Mouse (Mus musculus) neural tube, embryonic 10.5 days (tissue): ENCODE data around the gene Pde2a.

Experiments
- DNase-seq: peaks from one replicate; pipeline ENCODE4 v3.0.0-alpha.2; 2017; ENCODE audit warnings: low spot score; ENCODE audit errors: extremely low spot score

Gene Pde2a

DNA sequence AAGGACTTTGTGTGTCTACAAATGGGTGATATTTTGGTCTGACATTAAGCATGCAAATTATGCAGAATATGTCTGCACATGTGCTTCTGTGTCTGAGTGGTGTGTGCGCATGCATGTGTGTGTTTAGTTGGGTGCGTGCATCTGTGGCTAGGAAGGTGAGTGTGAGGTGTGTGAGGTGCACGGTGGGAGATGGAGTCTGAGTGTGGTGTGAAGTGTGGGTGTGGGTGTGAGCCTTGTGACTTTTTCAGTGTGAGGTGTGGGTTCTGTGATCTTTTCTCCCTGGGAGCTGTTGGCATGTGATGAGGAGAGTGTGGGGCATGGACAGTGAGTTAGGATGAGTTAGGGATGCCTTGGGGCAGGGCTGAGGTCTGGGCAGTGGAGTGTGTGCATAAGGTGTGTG is 31.8 kb downstream of the Pde2a start:
- DNase-seq: no peak

GRCm38 (mm10) chr7:101453725-101454124 is 32.2 kb downstream of the Pde2a start:
- no peak for DNase-seq

GRCm38 (mm10) chr7:101454479-101454878 is 33.0 kb downstream of the Pde2a start:
- DNase-seq: no peak

DNA sequence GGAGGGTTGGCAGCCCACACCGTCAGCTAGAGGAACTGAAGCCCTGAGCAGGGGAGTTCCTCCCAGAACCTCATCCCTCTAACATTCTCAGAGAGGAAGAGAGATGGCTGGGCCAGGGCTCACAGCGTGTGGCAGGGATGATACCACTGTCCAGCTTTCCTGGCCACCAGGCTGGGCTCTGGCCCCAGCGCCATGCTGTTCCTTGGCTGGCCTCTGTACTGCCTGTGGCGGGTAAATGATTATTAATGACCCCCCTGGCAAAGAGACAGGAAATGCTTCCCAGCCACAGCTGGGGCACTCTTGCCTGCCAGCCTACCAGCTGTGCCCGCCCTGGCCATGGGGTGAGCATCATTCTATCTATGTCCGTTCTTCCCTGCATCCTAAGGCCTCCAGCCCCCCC is 33.6 kb downstream of the Pde2a start:
- no peak for DNase-seq

DNA sequence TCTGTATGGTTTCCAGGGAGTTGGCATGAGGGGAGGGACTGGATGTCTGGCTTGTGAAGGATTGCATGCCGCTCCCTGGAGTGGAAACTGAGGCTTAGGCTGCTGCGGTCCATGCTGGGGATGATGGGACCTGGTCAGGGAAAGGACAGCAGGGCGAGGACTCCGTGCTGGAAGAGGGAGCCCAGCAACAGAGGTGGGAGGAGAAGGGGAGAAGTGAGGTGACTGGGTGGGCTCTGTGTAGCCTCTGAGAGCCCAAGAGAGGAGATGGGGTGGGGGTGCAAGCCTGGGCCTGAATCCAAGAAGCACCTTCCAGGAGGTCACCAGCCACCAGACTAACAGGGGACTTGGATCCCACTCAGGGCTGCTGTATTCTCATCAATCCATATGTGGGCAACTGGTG is 34.8 kb downstream of the Pde2a start:
- no peak for DNase-seq

- DNase-seq: no peak
Observed at GRCm38 (mm10) chr7:101456789-101457188, 35.3 kb downstream of the Pde2a start.

DNA sequence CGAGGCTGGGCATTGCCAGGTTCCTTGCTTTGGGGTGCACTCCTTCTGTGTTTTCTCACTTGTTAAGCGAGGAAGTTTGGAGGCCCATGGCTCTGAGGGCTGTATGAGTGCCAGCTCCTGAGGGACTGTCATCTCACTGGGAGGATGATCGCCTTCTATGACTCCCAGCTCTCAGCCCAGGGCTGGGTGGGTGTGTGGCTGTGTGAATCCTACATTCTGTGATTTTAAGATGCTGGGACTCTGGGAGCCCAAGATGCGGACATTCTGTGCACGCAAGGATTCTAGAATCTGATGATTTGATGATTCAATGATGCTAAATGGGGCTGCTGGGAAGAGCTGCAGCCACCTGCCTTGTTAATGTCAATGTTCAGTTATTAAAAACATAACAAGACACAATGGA is 35.8 kb downstream of the Pde2a start:
- no peak for DNase-seq

GRCm38 (mm10) chr7:101457801-101458200 is 36.3 kb downstream of the Pde2a start:
- DNase-seq: no peak

DNA sequence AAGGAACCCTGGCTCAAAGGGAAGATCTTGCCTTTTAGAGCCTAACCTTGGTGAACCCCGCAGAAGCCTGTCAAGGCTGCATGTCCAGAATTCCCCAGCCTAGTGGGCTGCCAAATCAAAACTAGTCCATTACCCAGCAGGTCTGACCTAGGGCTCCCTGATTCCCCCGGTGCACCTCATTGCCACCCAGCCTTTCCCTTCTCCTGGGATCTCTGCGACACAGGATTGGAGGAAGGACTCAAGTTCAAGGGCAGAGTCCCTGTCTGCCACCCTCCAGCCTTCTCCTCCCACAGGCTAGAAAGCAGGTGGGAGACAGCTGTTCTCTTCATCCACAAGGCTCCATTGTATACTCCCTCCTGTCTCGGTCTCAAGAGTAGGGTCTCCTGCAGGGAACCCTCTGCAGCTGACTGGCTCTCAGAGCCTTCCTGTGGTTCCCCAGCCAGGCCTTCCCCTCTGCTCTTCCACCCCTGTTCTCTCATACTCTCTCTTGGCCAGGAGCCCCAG is 36.8 kb downstream of the Pde2a start:
- DNase-seq: no peak

- DNase-seq: no peak
Observed at GRCm38 (mm10) chr7:101459305-101459813, 37.9 kb downstream of the Pde2a start.

- DNase-seq: no peak
Observed at GRCm38 (mm10) chr7:101459923-101460607, 38.6 kb downstream of the Pde2a start.

GRCm38 (mm10) chr7:101460608-101460957 is 39.1 kb downstream of the Pde2a start:
- DNase-seq: no peak

DNA sequence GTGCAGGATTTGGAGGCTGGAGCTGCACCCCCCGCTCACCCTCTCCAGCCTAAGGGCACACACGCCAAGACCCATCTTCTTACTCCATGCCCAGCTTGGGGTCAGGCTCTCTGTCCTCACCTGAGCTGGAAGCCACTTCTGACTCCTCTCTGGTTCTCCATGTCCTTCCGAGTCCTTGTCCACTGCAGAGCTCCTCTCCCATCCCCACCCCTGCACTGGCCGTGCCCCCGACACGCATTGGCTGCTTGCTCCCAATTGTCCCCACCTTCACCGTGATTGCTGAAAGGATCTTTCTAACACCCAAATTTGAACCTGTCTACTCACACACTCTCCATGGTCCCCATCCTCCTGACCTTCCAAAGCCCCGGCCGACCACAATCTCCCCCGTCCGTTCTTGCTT is 40.1 kb downstream of the Pde2a start:
- no peak for DNase-seq

GRCm38 (mm10) chr7:101462327-101463068 is 41.0 kb downstream of the Pde2a start:
- no peak for DNase-seq

- no peak for DNase-seq
Observed at GRCm38 (mm10) chr7:101463665-101464271, 42.3 kb downstream of the Pde2a start.

GRCm38 (mm10) chr7:101464927-101465326 is 43.4 kb downstream of the Pde2a start:
- no peak for DNase-seq

DNA sequence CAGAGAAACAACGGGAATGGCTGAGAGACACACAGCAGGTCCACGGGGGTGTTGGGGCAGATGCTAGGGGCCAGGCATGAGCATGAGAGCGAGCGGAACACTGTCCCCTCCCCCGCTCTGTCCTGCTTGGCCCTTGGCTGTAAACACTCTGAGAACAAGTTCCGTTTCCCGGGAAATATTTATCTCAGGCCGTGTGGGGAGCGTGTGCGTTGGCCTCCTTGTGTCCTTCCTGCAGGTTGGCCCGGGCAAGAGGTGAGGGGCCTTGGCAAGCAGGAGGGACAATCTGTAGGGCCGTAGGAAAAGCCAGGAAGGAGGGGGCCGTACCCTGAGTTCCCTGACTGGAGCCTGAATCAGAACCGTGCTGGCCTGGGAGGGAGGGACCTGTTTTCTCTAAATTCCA is 43.9 kb downstream of the Pde2a start:
- no peak for DNase-seq

- DNase-seq: no peak
Observed at GRCm38 (mm10) chr7:101465850-101466580, 44.5 kb downstream of the Pde2a start.

DNA sequence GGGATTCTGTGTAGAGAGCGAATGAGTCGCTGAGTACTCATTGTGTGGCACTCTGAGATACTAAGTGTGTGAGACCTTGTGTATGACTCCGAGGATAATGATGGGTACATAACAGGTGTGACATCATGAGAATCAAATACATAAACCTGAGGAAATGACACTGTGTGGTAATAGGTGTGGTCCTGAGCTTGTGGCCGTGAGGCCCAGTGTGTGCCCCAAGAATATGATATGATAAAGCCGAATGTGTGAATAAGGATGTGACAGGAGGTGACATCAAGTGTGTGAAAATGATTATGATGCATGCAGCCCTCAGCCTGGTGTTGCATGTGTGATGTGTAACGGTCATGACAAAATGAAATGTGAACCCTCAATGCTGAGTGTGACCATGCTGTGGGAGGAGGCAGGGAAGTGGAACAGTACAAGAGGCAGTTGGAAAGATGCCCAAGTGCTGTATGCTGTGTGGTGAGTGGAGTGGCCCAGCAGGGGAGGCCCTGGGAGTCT is 45.1 kb downstream of the Pde2a start:
- no peak for DNase-seq

- no peak for DNase-seq
Observed at GRCm38 (mm10) chr7:101471423-101471822, 49.9 kb downstream of the Pde2a start.

DNA sequence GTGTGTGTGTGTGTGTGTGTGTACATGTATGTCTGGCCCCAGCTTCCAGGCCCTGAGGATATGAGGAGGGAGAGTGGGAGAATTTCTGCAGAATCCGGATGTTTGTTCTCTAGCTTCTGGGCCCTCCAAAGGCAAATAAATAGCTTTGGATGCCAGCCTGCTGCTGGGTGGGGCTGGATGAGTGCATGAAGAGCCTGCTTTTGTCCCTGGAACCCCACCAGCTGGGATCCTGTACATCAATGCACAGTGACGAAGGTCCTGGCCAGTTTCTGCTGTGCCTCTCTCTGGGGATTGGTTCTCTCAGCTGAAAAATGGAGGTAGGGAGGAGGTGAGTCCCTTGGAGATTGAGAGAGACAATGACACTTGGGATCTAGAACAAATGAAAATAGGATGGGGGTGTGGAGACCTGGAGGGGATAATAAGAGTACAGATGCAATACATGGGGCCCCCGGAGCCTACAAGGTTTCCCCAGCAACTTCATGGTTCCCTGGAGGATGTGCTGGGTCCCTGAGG is 50.5 kb downstream of the Pde2a start:
- no peak for DNase-seq
